Mouse (Mus musculus) CD4-positive, CD25-positive, alpha-beta regulatory T cell, adult 2 months (primary cell): Measurements from ENCODE around the gene Stxbp5.

Source experiments
- DNase-seq: peaks from one replicate; pipeline ENCODE4 v3.0.0-alpha.2; 2012; ENCODE audit warnings: low read depth, low spot score

The Stxbp5 gene

GRCm38 (mm10) chr10:9760264-9760663 lies 140.6 kb downstream of the Stxbp5 start:
- DNase-seq: no peak

GRCm38 (mm10) chr10:9756546-9756945 lies 144.3 kb downstream of the Stxbp5 start:
- no peak for DNase-seq

- DNase-seq: peak; percentile 44
Measured at GRCm38 (mm10) chr10:9754893-9755541, 145.9 kb downstream of the Stxbp5 start.

GRCm38 (mm10) chr10:9733861-9734260 lies 167.0 kb downstream of the Stxbp5 start:
- DNase-seq: no peak

- DNase-seq: no peak
Measured at GRCm38 (mm10) chr10:9732065-9732749, 168.7 kb downstream of the Stxbp5 start.

GRCm38 (mm10) chr10:9722519-9723303 lies 178.2 kb downstream of the Stxbp5 start:
- DNase-seq: no peak

- DNase-seq: no peak
Measured at GRCm38 (mm10) chr10:9720027-9720426, 180.9 kb downstream of the Stxbp5 start.

- DNase-seq: no peak
Measured at GRCm38 (mm10) chr10:9718086-9718485, 182.8 kb downstream of the Stxbp5 start.
